Mouse (Mus musculus) forelimb bud, embryonic 11.5 days (tissue): ENCODE results near the gene Gngt1.

Experiments used
- DNase-seq: peaks from one replicate; pipeline ENCODE4 v3.0.0-alpha.2; 2012; ENCODE audit warnings: low read depth, low spot score

Gene Gngt1

GRCm38 (mm10) chr6:3993492-3993891 is at the start of gene Gngt1:
Gngt1 (plus strand) TSS chr6:3993792.
- DNase-seq = no peak

GRCm38 (mm10) chr6:3954969-3955368 is 38.6 kb upstream of the Gngt1 start:
- no peak for DNase-seq

GRCm38 (mm10) chr6:3967676-3968626 is 25.6 kb upstream of the Gngt1 start:
- no peak for DNase-seq

GRCm38 (mm10) chr6:3973679-3974078 is 19.9 kb upstream of the Gngt1 start:
- no peak for DNase-seq

- DNase-seq = no peak
These were observed 10.8 kb upstream of the Gngt1 start for GRCm38 (mm10) chr6:3982661-3983284.

GRCm38 (mm10) chr6:3988750-3989149 is 4.8 kb upstream of the Gngt1 start, which contains the start of gene Tfpi2:
Tfpi2 (minus strand) TSS chr6:3988919.
- no peak for DNase-seq

GRCm38 (mm10) chr6:3998089-3998488 is 4.5 kb downstream of the Gngt1 start:
- no peak for DNase-seq

GRCm38 (mm10) chr6:3999296-3999695 is 5.7 kb downstream of the Gngt1 start:
- no peak for DNase-seq

- DNase-seq = no peak
These were observed 7.1 kb downstream of the Gngt1 start for GRCm38 (mm10) chr6:4000716-4001115.

GRCm38 (mm10) chr6:4003445-4003844 is 9.9 kb downstream of the Gngt1 start:
- no peak for DNase-seq

GRCm38 (mm10) chr6:4003890-4004306 is 10.3 kb downstream of the Gngt1 start, which contains the start of gene Gng11:
Gng11 (plus strand) TSS chr6:4003904.
- DNase-seq = peak; percentile 38

GRCm38 (mm10) chr6:4004808-4005207 is 11.2 kb downstream of the Gngt1 start:
- no peak for DNase-seq

- no peak for DNase-seq
These were observed 15.0 kb downstream of the Gngt1 start for GRCm38 (mm10) chr6:4008501-4009040.

GRCm38 (mm10) chr6:4009548-4009947 is 16.0 kb downstream of the Gngt1 start:
- DNase-seq = no peak

GRCm38 (mm10) chr6:4022645-4023044 is 29.1 kb downstream of the Gngt1 start:
- no peak for DNase-seq

GRCm38 (mm10) chr6:4026367-4026766 is 32.8 kb downstream of the Gngt1 start:
- no peak for DNase-seq

- DNase-seq = no peak
These were observed 37.4 kb downstream of the Gngt1 start for GRCm38 (mm10) chr6:4030956-4031355.

GRCm38 (mm10) chr6:4041821-4042220 is 48.2 kb downstream of the Gngt1 start:
- DNase-seq = no peak
